Mouse (Mus musculus) kidney, postnatal 25 days (tissue): ENCODE measurements at regions not wholly inside any gene's neighbourhood (a gene's known extent, or its start where the extent isn't known, plus 50 kb on each side); places are given as distances from the start of the nearest gene placed in this dataset.
"Not testable (repeated sequence)": the region's sequence is repeated elsewhere in the genome, so short reads cannot be mapped to it uniquely, and the experiment has no call there.

ENCODE experiments used
- DNase-seq, 2 experiments: peaks; one replicate each; pipeline ENCODE4 v3.0.0; 2021; ENCODE audit warnings: mixed read lengths in 2 of 2

GRCm38 (mm10) chrX:170809909-170810308 lies 137.5 kb downstream of the Asmt start:
- DNase-seq = not testable (repeated sequence)

DNA sequence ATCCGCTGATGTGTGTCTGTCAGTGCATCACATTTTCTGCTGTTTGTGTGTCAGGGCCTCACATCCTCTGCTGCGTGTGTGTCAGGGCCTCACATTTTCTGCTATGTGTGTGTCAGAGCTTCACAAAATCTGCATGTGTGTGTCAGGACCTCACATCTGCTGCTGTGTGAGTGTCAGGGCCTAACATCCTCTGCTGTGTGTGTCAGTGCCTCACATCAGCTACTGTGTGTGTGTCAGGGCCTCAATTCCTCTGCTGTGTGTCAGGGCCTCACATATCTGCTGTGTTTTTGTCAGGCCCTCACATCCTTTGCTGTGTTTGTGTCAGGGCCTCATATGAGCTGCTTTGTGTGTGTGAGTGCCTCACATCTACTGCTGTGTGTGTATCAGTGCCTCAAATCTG lies 142.9 kb downstream of the Asmt start:
- DNase-seq = no peak

GRCm38 (mm10) chrX:170841108-170841507 lies 168.7 kb downstream of the Asmt start:
- DNase-seq = not testable (repeated sequence)

DNA sequence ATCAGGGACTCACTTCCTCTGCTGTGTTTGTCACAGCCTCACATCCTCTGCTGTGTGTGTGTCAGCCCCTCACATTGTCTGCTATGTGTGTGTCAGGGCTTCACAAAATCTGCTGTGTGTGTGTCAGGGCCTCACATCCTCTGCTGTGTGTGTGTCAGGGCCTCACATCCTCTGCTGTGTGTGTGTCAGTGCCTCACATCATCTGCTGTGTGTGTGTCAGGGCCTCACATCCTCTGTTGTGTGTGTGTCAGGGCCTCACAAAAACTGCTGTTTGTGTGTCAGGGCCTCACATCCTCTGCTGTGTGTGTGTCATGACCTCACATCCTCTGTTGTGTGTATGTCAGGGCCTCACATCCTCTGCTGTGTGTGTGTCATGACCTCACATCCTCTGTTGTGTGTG lies 169.1 kb downstream of the Asmt start:
- DNase-seq = not testable (repeated sequence)

DNA sequence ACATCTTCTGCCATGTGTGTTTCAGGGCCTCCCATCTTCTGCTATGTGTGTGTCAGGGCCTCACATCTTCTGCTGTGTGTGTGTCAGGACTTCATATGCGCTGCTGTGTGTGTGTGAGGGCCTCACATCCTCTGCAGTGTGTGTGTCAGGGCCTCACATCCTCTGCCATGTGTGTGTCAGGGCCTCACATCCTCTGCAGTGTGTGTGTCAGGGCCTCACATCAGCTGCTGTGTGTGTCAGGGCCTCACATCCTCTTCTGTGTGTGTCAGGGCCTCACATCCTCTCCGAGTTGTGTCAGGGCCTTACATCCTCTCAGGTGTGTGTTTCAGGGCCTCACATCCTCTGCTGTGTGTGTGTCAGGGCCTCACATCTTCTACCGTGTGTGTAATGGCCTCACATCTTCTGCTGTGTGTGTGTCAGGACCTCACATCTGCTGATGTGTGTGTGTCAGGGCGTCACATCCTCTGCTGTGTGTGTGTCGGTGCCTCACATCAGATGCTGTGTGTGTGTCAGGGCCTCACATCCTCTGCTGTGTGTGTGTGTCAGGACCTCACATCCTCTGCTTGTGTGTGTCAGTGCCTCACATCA lies 170.5 kb downstream of the Asmt start:
- peak in 1 of 2 experiments; percentile 12 for DNase-seq

- DNase-seq = not testable (repeated sequence)
These were observed 204.2 kb downstream of the Asmt start for GRCm38 (mm10) chrX:170876616-170877015.

- not testable (repeated sequence) for DNase-seq
These were observed 208.4 kb downstream of the Asmt start for GRCm38 (mm10) chrX:170880864-170881263.
